Mouse (Mus musculus) kidney, postnatal 25 days (tissue): ENCODE results near the gene Gm12216.

ENCODE experiments used
- DNase-seq, 2 experiments: peaks; one replicate each; pipeline ENCODE4 v3.0.0; 2021; ENCODE audit warnings: mixed read lengths in 2 of 2

Gene Gm12216

GRCm38 (mm10) chr11:53794015-53794414 lies 65.0 kb downstream of the Gm12216 start:
- no peak for DNase-seq

- DNase-seq, result no peak
These were observed 66.1 kb downstream of the Gm12216 start for GRCm38 (mm10) chr11:53792986-53793385.

GRCm38 (mm10) chr11:53789277-53789676 lies 69.8 kb downstream of the Gm12216 start:
- DNase-seq, result no peak

DNA sequence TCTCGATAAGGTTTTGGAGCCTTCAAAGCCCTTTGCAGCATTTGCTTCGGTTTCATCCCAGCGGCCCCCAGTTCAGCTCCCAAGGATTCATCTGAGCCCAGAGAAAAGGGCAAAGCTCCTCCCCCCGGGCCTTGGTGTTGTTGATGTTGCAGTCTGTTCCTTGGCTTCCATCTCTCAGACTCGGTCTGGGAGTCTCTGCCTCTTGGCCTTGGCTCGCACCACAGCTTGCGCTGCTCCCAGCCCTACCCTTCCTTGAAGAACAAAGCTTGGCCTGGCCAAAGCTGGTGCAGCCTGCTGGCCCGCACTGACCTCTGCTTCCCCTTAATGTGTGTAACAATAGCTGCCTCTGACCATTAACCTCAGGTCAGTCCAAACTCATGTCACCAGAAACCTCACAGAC lies 70.9 kb downstream of the Gm12216 start:
- DNase-seq, result peak; percentile 68 to 90

DNA sequence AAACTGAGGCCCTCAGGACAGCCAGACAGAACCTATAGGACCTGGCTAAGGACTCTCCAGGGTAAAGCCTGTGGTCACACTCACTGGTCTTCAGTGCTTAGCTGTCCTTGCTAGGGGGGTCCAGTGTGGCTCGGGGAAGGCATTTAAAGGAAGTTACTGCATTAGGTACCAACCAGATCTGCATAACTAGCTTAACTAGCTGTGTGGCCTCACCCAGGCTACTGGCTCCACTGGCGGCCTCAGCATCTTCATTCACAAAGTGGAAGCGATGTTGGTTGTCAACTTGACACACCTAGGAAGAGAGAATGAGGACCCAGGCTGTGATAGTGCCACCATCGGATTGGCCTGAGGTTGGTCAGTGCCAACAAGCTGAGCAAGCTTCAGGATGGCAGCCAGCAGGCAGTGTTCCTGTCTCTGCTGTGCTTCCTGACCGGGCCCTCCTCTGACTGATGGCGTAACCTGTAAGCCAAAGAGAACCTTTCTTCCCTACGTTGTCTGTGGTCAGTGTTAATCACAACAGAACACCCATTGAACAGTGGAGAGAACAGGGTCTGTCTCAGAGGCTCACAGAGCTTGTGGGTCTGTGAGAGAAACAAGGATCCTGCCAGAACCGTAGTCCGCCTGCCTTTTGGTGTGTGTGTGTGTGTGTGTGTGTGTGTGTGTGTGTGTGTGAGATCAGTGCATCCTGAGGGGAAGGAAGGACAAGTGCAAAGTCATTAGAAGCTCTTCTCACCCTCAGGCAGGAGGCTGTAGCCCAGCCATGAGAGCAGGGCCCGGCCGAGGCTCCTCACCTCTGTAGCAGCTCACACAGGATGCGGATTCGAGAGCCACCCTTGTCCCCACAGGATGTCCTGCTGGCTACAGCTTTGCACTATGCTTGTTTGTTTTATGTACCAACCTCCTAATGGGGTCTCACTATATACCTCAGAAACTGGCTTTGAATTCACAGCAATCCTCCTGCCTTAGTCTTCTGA lies 72.7 kb downstream of the Gm12216 start:
- peak; percentile 36 to 72 for DNase-seq

DNA sequence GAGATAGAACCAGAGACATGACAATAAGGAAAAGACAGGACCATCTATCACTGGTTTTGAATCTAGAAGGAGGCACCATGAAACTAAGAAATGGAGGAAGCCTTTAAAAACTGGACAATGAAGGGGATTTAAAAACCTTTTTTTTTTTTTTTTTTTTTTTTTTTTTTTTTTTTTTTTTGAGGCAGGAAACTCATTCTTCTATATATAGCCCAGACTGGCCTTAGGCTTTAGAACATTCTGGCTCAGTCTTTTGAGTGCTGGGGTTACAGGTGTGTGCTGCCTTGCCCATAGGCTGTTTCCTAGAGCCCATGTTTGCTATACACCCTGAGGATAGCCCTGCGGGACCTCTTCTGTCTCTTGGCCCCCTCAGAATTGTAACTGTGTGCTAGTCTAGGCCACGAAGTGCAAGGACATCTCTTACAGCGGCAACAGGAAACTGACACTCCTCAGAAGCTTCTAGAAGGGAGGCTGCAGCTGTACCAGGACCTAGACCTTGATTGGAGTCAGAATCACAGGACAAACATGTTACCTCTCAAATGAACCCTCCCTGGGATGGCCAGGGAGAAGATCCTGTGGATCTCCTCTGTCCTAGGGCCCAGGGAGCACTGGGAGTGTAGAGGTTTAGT lies 73.6 kb downstream of the Gm12216 start:
- DNase-seq, result no peak

DNA sequence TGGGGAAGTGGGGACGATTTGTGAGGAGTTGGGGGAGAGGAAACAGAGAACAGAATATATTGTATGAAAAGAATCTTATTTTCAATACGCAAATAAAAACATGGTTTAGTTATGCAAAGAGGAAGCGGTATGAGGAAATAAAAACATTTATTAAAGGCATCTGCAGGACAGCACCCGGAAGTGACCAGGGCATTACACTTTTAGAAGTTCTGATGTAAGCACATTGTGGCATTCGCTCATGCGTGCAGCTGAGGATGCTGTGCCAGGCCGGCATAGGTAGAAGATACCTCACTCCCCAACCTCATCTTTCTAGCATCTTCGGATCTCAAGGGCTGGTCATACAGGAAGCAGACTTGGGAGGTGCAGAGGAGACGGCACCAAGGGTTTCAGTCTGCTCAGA lies 75.8 kb downstream of the Gm12216 start:
- DNase-seq, result no peak

GRCm38 (mm10) chr11:53781964-53782363 lies 77.1 kb downstream of the Gm12216 start:
- peak in 1 of 2 experiments; percentile 68 for DNase-seq

GRCm38 (mm10) chr11:53781201-53781775 lies 77.8 kb downstream of the Gm12216 start:
- DNase-seq, result no peak

DNA sequence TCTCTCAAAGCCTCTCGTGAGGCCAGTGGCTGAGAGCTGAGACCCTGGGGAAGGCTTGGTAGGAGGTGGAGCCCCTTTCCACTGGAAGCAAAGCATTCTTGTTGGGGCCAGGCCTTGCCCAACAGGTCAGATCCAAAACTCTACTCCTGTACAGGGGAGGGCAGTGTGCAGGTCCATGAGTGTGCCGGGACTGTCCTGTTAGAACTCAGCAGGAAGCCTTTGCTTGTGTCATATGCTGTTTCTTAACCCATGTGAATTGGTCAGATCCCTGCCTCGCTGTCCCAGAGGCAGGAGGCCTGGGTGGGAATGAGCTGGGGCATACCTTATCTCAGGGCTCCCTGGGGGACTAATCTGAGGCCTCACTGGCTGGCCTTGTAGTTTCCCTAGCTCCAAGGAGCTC lies 78.8 kb downstream of the Gm12216 start:
- no peak for DNase-seq

DNA sequence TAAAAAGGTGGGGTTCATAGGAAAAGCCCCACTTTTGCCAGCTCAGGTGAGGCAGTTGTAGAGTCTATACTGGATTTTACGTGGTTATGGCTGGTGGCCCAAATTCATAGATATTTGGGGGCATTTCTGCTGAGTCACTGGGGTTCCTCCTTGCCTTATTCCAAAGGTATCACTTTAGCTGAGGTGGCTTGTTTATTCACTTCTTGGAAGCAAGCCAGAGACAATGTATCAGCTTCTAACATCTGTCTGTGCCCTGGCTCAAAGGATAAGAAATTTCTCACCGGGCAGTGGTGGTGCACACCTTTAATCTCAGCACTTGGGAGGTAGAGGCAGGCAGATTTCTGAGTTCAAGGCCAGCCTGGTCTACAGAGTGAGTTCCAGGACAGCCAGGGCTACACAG lies 79.2 kb downstream of the Gm12216 start:
- DNase-seq, result no peak

GRCm38 (mm10) chr11:53778455-53778854 lies 80.6 kb downstream of the Gm12216 start:
- DNase-seq, result no peak

DNA sequence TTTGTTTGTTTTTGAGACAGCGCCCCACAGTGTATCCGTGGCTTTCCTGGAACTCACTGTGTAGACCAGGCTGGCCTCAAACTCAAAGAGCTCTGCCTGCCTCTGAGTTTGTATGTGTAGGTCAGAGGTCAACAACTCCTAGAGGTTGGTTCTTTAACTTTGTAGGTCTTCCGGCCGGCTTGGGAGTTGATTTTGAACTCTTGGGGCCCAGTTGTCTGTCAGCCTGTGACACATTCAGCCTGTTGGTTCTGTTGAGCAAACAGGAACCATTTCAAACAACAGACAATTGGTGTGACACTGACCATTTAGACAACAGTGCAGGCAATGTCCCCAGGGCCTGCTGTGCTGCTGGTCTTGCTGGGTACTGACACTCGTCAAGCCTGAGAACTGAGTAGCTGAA lies 81.3 kb downstream of the Gm12216 start:
- no peak for DNase-seq

GRCm38 (mm10) chr11:53774659-53775255 lies 84.3 kb downstream of the Gm12216 start:
- peak in 1 of 2 experiments; percentile 65 for DNase-seq

GRCm38 (mm10) chr11:53773641-53774360 lies 85.3 kb downstream of the Gm12216 start:
- no peak for DNase-seq

- no peak for DNase-seq
These were observed 86.0 kb downstream of the Gm12216 start, which contains the start of gene Gm17334 for GRCm38 (mm10) chr11:53773087-53773486. Gene Gm17334, minus strand, starts transcription at chr11:53773187.

- DNase-seq, result no peak
These were observed 86.5 kb downstream of the Gm12216 start for GRCm38 (mm10) chr11:53772536-53772935.

DNA sequence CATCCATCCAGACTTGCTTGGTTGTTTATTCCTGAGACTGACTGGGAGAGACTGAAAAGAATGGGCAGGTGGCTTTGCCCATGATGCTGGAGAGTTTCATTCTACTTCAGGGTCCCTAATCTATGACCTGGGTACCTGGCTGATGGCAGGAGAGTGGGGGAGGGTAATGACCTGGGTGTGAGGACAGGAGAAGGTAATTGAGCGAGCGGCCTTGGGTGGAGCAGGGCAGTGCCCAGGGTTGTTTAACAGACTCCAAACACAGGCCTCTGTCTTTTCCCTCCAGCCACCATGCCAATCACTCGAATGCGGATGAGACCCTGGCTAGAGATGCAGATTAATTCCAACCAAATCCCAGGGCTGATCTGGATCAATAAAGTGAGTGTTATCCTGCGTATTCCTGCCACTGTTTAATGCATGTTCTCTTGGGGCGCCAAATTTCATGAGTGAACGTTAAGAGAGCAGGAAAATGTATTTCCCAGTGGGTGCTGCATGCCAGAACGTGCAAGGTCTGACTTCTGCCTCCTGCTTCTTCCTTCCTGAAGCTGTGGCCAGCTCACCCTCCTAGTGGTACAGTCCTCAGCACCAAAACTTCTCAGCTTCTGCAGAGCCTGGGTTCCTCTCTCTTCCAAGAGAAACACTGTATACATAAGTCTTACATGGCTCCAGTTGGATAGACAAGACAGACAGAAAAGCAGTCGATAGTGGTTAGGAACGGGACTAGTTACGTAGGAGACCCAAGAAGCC lies 87.9 kb downstream of the Gm12216 start:
- DNase-seq, result no peak

GRCm38 (mm10) chr11:53770125-53770791 lies 88.8 kb downstream of the Gm12216 start:
- peak; percentile 75 to 85 for DNase-seq

- DNase-seq, result peak; percentile 92 to 96
These were observed 89.3 kb downstream of the Gm12216 start, which contains the start of gene Irf1 for GRCm38 (mm10) chr11:53769760-53770124. Gene Irf1, plus strand, starts transcription at chr11:53770014.

DNA sequence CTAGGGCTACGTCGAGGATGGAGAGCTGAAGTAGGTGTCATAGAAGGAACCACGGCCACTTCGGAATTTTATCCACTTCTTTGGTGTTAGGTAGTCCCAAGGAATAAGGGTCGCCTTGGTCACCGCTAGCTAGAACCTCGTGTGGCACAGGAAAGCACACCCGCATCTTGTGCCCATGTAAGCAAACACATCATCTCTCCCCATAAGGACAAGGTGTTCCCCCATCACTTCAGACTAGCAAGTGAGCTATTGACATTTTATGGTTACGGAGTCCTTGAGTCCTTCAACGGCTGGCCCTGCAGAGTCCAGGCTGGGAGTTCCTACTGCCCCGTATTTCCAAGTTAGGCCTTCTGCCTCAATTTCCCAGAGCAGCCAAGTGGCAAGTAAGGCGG lies 89.9 kb downstream of the Gm12216 start:
- DNase-seq, result no peak
